In the genomic region with DNA sequence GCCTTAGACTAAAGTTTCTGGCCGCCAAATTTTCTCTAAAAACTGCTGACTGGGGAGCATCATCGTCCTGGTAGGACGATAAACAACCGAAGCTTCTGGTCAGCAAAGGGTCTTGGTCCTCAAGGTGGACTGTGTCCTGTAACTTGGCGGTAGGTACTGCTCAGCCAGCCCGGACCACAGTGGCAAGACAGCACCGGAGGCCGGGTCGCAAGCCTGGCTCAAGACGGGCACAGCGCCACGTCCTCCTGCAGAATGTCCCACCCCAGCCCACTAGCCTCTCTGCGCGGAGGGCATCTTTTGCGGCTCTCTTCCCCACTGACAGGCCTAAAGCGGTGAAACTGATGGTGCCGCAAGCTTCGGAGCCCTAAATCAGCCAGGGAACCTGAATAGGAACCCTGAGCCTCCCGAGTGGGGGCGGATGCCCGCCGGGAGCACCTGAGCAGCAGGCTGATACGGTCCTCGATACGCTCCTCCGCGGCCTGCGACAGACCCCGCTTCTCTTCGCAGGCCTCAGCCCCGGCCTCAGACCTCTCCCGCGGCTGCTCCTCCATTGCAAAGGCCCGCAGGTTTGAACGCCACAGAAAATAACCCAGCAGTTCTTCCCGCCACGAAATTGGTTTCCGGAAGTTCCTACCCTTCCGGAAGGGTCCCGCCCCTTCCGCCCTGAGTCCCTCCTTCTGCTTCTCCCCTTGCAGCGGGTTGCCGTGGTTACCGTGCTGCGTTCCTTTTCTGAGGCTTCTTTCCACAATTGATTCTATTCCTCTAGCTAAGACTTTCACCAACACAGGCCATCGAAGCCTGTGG, we compare ENCODE assay signal across 8 mouse cellular contexts. TPM values are rescaled to one million over a fixed set of nuclear protein-coding genes. Genes with fewer than 3 reads are reported as not detected.
DNase-seq lines count a peak whose midpoint lies in the region; ATAC-seq lines count a peak whose summit lies in the region.

A gene (minus strand): TSS at position 648 of the 804 bp plus-strand sequence.

- DNase-seq in MN1 (ENCODE audit: low spot score), result peak; percentile 94
- peak; percentile 71 for DNase-seq in cerebellum, adult 9-10 months
- peak; percentile 57 to 84 for DNase-seq in frontal cortex, adult 2 months (ENCODE audit: extremely low spot score in 1 of 2, low spot score in 1 of 2)
- peak; percentile 55 to 77 for DNase-seq in layer of hippocampus, postnatal 14 days (ENCODE audit: low spot score in 2 of 2)
- DNase-seq in lung, postnatal 14 days, result peak; percentile 83
- DNase-seq in retina, adult 2 months (ENCODE audit: low read depth, low spot score), result peak; percentile 46
- DNase-seq in thymus, postnatal 36 days, result peak; percentile 77 to 84

- H3K4me3 ChIP-seq in hindbrain, embryonic 12.5 days, result peak within 1 kb of the TSS; percentile 75

- H3K4me2 ChIP-seq in hindbrain, embryonic 12.5 days (replicated peaks), result peak within 1 kb of the TSS; percentile 91

- H3K36me3 ChIP-seq in hindbrain, embryonic 12.5 days, result peaks cover 13% of the 10 kb centered on the region; the same call in 1 of the 2 replicates

- under 1% methylated on average over 46 of the region's 46 CpGs for WGBS in hindbrain, embryonic 12.5 days

- ATAC-seq in hindbrain, embryonic 12.5 days (ENCODE audit: low FRiP score), result peak; percentile 94

- peak within 1 kb of the TSS; percentile 31; the same call in 1 of the 2 replicates for H3K27ac ChIP-seq in hindbrain, embryonic 12.5 days

- H3K9me3 ChIP-seq in hindbrain, embryonic 12.5 days (replicated peaks), result no peaks in the 10 kb centered on the region

- H3K9ac ChIP-seq in hindbrain, embryonic 12.5 days, result peak within 1 kb of the TSS; percentile 71

- H3K4me1 ChIP-seq in hindbrain, embryonic 12.5 days, result peaks cover 16% of the 10 kb centered on the region

- no peaks in the 10 kb centered on the region for H3K27me3 ChIP-seq in hindbrain, embryonic 12.5 days

RNA-seq across cellular contexts. Expression of the gene that starts here (rescaled TPM):
- polyA plus RNA-seq in frontal cortex, adult 2 months (2012; rRNA removed), result 1.7 TPM in 2 replicates
- polyA plus RNA-seq in hindbrain, embryonic 12.5 days (2016; fragmentation: Nextera tagmentation; extraction: Ambion mirVana), result 29.1 and 31.3 TPM in 2 replicates
- total RNA-seq in layer of hippocampus, postnatal 14 days (2021), result 1 to 10 TPM in 1 of 2 experiments, under 1 TPM in 1; 0.81 to 1.3 TPM

Comparison
In these comparisons a context has a peak if more than half of its experiments do, and no peak if none do; other contexts are left out.
1. Peak in every context shown above with its lines: DNase-seq, ATAC-seq, H3K4me3 ChIP-seq and H3K27ac ChIP-seq.
2. RNA of the gene that starts here (polyA plus RNA-seq): 29.1 to 31.3 TPM in hindbrain, embryonic 12.5 days; 1.7 TPM in frontal cortex, adult 2 months; every median in the first group is over 10 times any median in the second.